Mouse (Mus musculus): ENCODE measurements around the gene Pten. TPM values are rescaled to one million over a fixed set of nuclear protein-coding genes. Genes with fewer than 3 reads are reported as not detected.

Gene Pten
- polyA plus RNA-seq, 1 experiment from 2014 or later: 7.8 TPM

DNA sequence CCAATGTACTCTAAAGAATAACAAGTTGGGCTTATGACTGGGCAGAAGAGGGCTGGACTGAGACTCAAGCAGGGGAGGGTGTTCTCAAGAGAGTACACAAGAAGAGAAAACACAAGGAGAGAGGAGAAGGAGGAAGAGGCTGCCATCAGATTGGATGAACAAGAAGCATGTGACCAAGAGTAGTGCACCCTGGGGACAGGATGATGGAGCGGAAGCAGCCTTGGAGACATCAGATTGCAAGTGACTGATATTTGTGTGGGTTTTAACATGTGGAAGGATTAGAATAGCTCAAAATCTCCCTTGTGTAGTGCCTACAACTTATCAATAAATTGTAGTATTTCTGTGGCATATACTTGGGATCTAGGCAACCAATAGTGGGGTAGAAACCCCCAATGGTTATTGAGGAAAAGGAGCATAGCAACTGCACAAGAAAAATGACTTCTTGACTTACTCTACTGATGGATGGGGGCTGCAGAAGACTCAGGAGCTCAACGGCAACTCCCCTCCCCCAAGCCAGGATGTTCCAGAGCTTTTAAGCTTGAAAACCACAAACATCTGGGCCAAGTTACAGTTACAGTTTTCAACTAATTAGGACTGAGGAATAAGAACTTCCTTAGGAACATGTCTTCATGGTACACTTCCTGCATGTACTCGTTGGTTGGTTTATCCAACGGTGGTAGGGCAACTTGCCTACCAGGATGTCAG, 16.5 kb upstream of the Pten start:
- Histone ChIP-seq H3K4me2 (ENCODE audit: low read depth, severe bottlenecking) (no peak overlapping the region), H3K27me3 (ENCODE audit: control insufficient read depth, insufficient read depth, low read length) (no peaks in the 10 kb centered on the region), H3K27ac (replicated peaks; ENCODE audit: low read depth, low read length) (no peak overlapping the region), H3K36me3 (ENCODE audit: control insufficient read depth, insufficient read depth, low read length) (no peaks in the 10 kb centered on the region), H3K9me3 (ENCODE audit: control insufficient read depth, low read length) (no peaks in the 10 kb centered on the region), H3K4me1 (ENCODE audit: control insufficient read depth, insufficient read depth, low read length) (no peaks in the 10 kb centered on the region), H3K9ac (ENCODE audit: low read length) (no peak overlapping the region), H3K4me3 (ENCODE audit: low read depth, low read length) (no peak overlapping the region)
- DNase-seq (ENCODE audit: low spot score) (no peak), ATAC-seq (ENCODE audit: insufficient number of reproducible peaks, low FRiP score, low TSS enrichment, low read depth) (no peak)
- whole genome bisulfite sequencing: 80% methylated on average over 4 of the region's 4 CpGs

DNA sequence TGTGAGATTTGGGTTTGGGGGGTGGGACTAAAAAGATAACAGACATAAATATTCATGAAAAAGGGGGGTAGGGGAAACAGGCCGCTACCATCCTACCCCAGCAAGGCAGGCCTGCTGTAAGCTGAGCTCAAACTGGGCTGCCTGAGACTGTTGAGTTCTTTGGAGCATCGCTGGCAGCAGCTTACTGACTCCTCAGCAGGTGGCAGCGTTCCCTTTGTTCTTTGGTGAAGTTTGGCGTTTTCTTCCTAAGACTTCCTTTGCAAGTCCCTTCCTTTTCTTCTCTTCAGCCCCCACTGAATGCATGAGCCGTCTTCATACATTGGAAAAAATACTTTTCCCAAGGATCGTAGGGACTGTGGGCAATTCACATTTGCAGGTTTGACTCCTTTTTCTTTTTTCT, 7.9 kb upstream of the Pten start:
- ATAC-seq (ENCODE audit: insufficient number of reproducible peaks, low FRiP score, low TSS enrichment, low read depth) (no peak), DNase-seq (ENCODE audit: low spot score) (peak; percentile 38)
- H3K4me1 ChIP-seq (ENCODE audit: control insufficient read depth, insufficient read depth, low read length): no peaks in the 10 kb centered on the region

DNA sequence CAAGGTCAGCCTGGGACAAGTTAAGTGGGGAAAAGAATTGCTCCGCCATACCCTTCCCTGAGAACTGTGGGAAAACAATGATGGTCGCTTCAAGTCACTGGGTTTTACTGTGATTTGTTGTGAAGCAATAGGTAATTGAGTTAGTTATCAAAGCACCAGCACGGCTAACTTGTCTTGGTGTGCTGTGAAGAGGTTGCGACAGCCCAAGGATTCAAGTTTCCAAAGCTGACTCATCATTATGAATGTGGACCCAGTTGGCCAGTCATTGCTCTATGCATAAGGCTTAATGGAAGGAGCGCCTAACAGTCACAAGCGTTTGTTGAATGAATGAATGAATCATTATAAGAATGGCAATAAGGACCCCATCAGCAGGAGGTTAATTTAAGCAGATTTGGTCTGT, 4.9 kb upstream of the Pten start:
- ATAC-seq (ENCODE audit: insufficient number of reproducible peaks, low FRiP score, low TSS enrichment, low read depth) (no peak), DNase-seq (ENCODE audit: low spot score) (no peak)
- Histone ChIP-seq H3K4me3 (ENCODE audit: low read depth, low read length) (no peak overlapping the region), H3K9ac (ENCODE audit: low read length) (no peak overlapping the region), H3K27me3 (ENCODE audit: control insufficient read depth, insufficient read depth, low read length) (0 out of 2 replicates have a peak, but pooled peaks cover 2% of the 10 kb centered on the region), H3K9me3 (ENCODE audit: control insufficient read depth, low read length) (no peaks in the 10 kb centered on the region), H3K4me1 (ENCODE audit: control insufficient read depth, insufficient read depth, low read length) (peaks cover 7% of the 10 kb centered on the region; the same call in 1 of the 2 replicates), H3K4me2 (ENCODE audit: low read depth, severe bottlenecking) (no peak overlapping the region), H3K27ac (replicated peaks; ENCODE audit: low read depth, low read length) (no peak overlapping the region), H3K36me3 (ENCODE audit: control insufficient read depth, insufficient read depth, low read length) (no peaks in the 10 kb centered on the region)
- 92% methylated on average over 6 of the region's 6 CpGs for WGBS

More for the DNA sequence above, 7.9 kb upstream of the Pten start:
- no peak overlapping the region for H3K27ac ChIP-seq (replicated peaks; ENCODE audit: low read depth, low read length)
- H3K27me3 ChIP-seq (ENCODE audit: control insufficient read depth, insufficient read depth, low read length): 0 out of 2 replicates have a peak, but pooled peaks cover 1% of the 10 kb centered on the region
- 21% methylated on average over 6 of the region's 6 CpGs for WGBS
- no peak overlapping the region for H3K4me2 ChIP-seq (ENCODE audit: low read depth, severe bottlenecking)
- H3K36me3 ChIP-seq (ENCODE audit: control insufficient read depth, insufficient read depth, low read length): no peaks in the 10 kb centered on the region
- no peak overlapping the region for H3K9ac ChIP-seq (ENCODE audit: low read length)
- no peak overlapping the region for H3K4me3 ChIP-seq (ENCODE audit: low read depth, low read length)
- no peaks in the 10 kb centered on the region for H3K9me3 ChIP-seq (ENCODE audit: control insufficient read depth, low read length)

GRCm38 (mm10) chr19:32753386-32753785, 3.9 kb upstream of the Pten start:
- Histone ChIP-seq H3K9ac (ENCODE audit: low read length) (no peak overlapping the region), H3K4me1 (ENCODE audit: control insufficient read depth, insufficient read depth, low read length) (peaks cover 7% of the 10 kb centered on the region; the same call in 1 of the 2 replicates), H3K27me3 (ENCODE audit: control insufficient read depth, insufficient read depth, low read length) (0 out of 2 replicates have a peak, but pooled peaks cover 2% of the 10 kb centered on the region), H3K9me3 (ENCODE audit: control insufficient read depth, low read length) (no peaks in the 10 kb centered on the region), H3K4me3 (ENCODE audit: low read depth, low read length) (no peak overlapping the region), H3K4me2 (ENCODE audit: low read depth, severe bottlenecking) (no peak overlapping the region), H3K27ac (replicated peaks; ENCODE audit: low read depth, low read length) (no peak overlapping the region), H3K36me3 (ENCODE audit: control insufficient read depth, insufficient read depth, low read length) (no peaks in the 10 kb centered on the region)
- ATAC-seq (ENCODE audit: insufficient number of reproducible peaks, low FRiP score, low TSS enrichment, low read depth): no peak
- DNase-seq (ENCODE audit: low spot score): no peak
- WGBS: 76% methylated on average over 3 of the region's 3 CpGs

- no peaks in the 10 kb centered on the region for H3K36me3 ChIP-seq (ENCODE audit: control insufficient read depth, insufficient read depth, low read length)
- H3K27me3 ChIP-seq (ENCODE audit: control insufficient read depth, insufficient read depth, low read length): 0 out of 2 replicates have a peak, but pooled peaks cover 2% of the 10 kb centered on the region
- H3K9me3 ChIP-seq (ENCODE audit: control insufficient read depth, low read length): no peaks in the 10 kb centered on the region
- peak; percentile 31 for DNase-seq (ENCODE audit: low spot score)
- H3K4me1 ChIP-seq (ENCODE audit: control insufficient read depth, insufficient read depth, low read length): peaks cover 7% of the 10 kb centered on the region; the same call in 1 of the 2 replicates
- H3K27ac ChIP-seq (replicated peaks; ENCODE audit: low read depth, low read length): no peak overlapping the region
- whole genome bisulfite sequencing: 22% methylated on average over 15 of the region's 15 CpGs
- 0 out of 2 replicates have a peak overlapping the region, but pooled peaks have one; percentile 7 for H3K4me2 ChIP-seq (ENCODE audit: low read depth, severe bottlenecking)
- ATAC-seq (ENCODE audit: insufficient number of reproducible peaks, low FRiP score, low TSS enrichment, low read depth): no peak
- no peak overlapping the region for H3K4me3 ChIP-seq (ENCODE audit: low read depth, low read length)
- no peak overlapping the region for H3K9ac ChIP-seq (ENCODE audit: low read length)
Measured at GRCm38 (mm10) chr19:32754188-32755000, 2.9 kb upstream of the Pten start.

DNA sequence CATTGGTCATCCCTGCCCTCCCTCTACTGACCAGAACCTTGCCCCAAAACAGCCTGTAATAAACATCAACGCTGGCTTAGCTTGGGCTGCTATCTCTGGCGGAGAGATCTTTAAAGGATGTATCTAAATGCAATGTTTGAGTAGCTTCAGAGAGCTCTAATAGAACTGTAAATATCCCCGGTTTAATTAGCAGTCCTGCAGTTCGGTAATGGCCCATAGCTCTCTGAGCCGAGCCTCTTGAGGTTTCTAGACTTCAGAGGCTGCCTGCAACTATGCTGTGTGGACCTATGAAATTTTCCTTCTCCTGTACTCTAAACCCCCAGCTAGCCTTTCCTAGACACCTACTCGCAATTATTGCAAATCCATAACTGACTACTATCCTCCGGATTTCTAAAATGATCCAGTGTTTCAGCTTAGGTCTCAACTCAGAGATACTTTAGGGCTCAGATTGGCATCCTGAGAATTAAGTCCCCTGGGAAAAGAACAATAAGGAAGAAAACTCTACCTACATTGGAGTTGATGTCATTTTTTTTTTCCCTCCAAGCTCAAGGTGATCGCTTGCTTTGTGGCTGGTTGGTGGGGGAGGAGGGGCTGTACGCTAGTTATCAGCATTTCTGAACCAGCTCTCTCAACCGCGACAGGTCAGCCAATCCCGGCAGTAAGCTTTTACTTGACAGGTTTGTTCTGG, 2.0 kb upstream of the Pten start:
- Histone ChIP-seq H3K4me1 (ENCODE audit: control insufficient read depth, insufficient read depth, low read length) (peaks cover 8% of the 10 kb centered on the region; the same call in 1 of the 2 replicates), H3K27ac (replicated peaks; ENCODE audit: low read depth, low read length) (no peak overlapping the region), H3K9me3 (ENCODE audit: control insufficient read depth, low read length) (no peaks in the 10 kb centered on the region), H3K36me3 (ENCODE audit: control insufficient read depth, insufficient read depth, low read length) (no peaks in the 10 kb centered on the region), H3K4me2 (ENCODE audit: low read depth, severe bottlenecking) (peak overlapping the region; percentile 83), H3K4me3 (ENCODE audit: low read depth, low read length) (peak overlapping the region; percentile 97), H3K27me3 (ENCODE audit: control insufficient read depth, insufficient read depth, low read length) (0 out of 2 replicates have a peak, but pooled peaks cover 2% of the 10 kb centered on the region), H3K9ac (ENCODE audit: low read length) (peak overlapping the region; percentile 70)
- DNase-seq (ENCODE audit: low spot score): no peak
- ATAC-seq (ENCODE audit: insufficient number of reproducible peaks, low FRiP score, low TSS enrichment, low read depth): no peak
- WGBS: 5% methylated on average over 12 of the region's 12 CpGs

- DNase-seq (ENCODE audit: low spot score) (peak; percentile 98), ATAC-seq (ENCODE audit: insufficient number of reproducible peaks, low FRiP score, low TSS enrichment, low read depth) (peak; percentile 84)
- under 1% methylated on average over 53 of the region's 53 CpGs for WGBS
- peak overlapping the region; percentile 73; the same call in 1 of the 2 replicates for H3K27ac ChIP-seq (replicated peaks; ENCODE audit: low read depth, low read length)
- H3K4me1 ChIP-seq (ENCODE audit: control insufficient read depth, insufficient read depth, low read length): peaks cover 12% of the 10 kb centered on the region; the same call in 1 of the 2 replicates
- H3K4me3 ChIP-seq (ENCODE audit: low read depth, low read length): peak overlapping the region; percentile 97
- H3K36me3 ChIP-seq (ENCODE audit: control insufficient read depth, insufficient read depth, low read length): no peaks in the 10 kb centered on the region
- 0 out of 2 replicates have a peak, but pooled peaks cover 2% of the 10 kb centered on the region for H3K27me3 ChIP-seq (ENCODE audit: control insufficient read depth, insufficient read depth, low read length)
- no peaks in the 10 kb centered on the region for H3K9me3 ChIP-seq (ENCODE audit: control insufficient read depth, low read length)
- H3K4me2 ChIP-seq (ENCODE audit: low read depth, severe bottlenecking): peak overlapping the region; percentile 83
- H3K9ac ChIP-seq (ENCODE audit: low read length): peak overlapping the region; percentile 70
Measured at GRCm38 (mm10) chr19:32755792-32756635, 1.3 kb upstream of the Pten start.

Measured in limb, embryonic 11.5 days (tissue).